Mouse (Mus musculus) megakaryocyte, embryonic 14.5 days (primary cell): ENCODE results near the gene 4833439L19Rik.

Experiments
- FLI1 ChIP-seq: IDR thresholded peaks from 2 replicates; pipeline ENCODE4 v1.6.1; 2012; ENCODE audit warnings: low read length, inconsistent platforms, mixed read lengths
- GATA1 ChIP-seq: IDR thresholded peaks from 3 replicates; pipeline ENCODE4 v1.6.1; 2012; ENCODE audit warnings: mixed read lengths, low read length, inconsistent platforms, borderline replicate concordance

GRCm38 (mm10) chr13:54596107-54596690 is 31.0 kb upstream of the 4833439L19Rik start:
- TF ChIP-seq GATA1, result no peak
- no peak for TF ChIP-seq FLI1
